Mouse (Mus musculus) layer of hippocampus, adult 11-12 months (tissue): ENCODE data around the gene Slc7a14.

Source experiments
- DNase-seq: peaks from one replicate; pipeline ENCODE4 v3.0.0; 2022; ENCODE audit warnings: low spot score

The Slc7a14 gene

GRCm38 (mm10) chr3:31260964-31261346 is 49.2 kb downstream of the Slc7a14 start:
- no peak for DNase-seq

- DNase-seq = no peak
Measured at GRCm38 (mm10) chr3:31260329-31260963, 49.7 kb downstream of the Slc7a14 start.

DNA sequence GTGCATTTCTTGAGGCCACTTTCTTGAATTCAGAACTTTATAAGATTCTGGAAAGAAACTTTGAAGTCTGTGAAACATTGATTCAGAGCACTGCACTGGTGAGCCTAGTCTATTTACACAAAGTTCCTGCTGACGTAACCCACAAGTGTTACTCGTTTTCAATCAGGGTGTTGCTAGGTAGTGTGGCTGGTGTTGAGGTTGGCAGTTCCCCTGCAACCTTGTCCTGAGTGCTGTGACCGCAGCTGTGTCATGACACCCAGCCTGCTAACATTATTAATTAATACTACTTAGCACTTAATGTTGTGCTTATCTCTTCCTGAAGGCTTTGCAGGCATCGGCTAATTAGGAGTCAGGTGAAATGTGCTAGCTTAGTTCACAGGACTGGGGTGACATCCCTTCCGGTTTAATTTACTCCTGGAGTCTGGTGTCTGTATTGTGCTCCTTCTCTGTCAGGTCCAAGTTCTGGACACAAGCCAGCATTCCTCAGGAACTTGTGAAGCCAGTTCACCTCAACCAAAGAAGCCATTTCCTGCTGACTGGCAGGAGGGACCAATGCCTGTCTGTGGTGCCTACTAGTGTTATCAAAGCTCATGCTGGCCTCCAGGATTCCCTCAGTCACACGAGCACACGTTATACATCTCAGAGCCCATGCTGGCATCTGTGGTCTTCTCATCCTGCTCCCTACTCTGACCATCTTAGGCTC is 50.5 kb downstream of the Slc7a14 start:
- DNase-seq = no peak

DNA sequence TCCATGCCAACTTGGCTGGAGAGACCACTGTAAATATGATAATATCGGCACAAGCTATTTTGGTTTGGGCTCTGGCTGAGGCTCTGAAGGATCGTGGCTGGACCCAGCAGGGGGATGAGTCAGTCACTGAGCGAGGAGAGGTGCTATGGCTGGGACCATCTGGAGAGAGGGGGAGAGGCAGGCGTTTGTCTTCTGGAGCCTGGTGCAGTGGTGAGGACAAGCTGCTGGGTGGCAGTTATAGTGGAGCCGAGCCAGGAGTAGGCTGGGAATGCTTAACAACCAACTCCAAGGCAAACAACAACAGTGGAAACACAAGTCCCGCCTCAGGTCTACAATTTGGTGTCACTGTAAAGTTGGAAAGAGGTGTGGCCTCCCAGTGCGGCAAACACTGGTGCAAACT is 55.8 kb downstream of the Slc7a14 start:
- peak; percentile 79 for DNase-seq

GRCm38 (mm10) chr3:31253862-31254261 is 56.3 kb downstream of the Slc7a14 start:
- DNase-seq = no peak

DNA sequence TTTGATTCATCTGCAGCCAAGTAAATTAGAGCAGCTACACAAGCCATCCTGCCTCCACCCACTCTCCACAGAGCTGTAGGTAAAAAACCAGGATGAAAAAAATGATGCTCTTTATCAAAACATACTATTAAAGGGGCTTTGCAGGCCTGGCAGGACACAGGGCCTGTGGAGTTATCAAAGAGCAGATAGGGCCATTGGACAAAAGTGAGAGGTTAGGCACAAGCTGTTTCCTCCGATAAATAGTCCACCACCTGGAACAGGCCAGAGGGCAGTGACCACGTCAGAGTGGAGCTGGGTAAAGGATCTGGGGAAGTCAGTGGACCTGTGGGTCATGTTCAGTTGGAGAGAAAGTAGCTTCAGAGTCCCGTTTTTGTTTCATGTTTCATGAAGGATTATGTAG is 57.6 kb downstream of the Slc7a14 start:
- DNase-seq = no peak

- no peak for DNase-seq
Measured at GRCm38 (mm10) chr3:31243478-31243877, 66.7 kb downstream of the Slc7a14 start.

DNA sequence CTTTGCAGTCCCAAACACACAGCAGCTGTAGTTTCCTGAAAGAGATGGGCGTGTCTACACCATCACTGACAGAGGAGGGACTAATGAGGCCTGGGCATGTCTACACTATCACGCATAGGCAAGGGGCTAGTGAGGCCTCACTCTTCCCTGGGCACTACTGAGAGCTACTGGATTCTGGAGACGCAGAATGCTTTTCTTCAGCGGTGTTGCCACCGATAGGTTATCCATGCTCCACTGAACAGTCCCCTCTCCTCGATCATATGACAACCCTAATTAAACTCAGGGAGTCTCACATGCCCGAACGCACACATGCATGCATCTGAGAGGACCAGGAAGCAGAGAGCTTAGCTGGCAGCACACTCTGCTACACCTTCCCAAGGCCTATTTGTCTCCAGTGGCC is 69.3 kb downstream of the Slc7a14 start:
- no peak for DNase-seq

- DNase-seq = no peak
Measured at GRCm38 (mm10) chr3:31239645-31240044, 70.5 kb downstream of the Slc7a14 start.

DNA sequence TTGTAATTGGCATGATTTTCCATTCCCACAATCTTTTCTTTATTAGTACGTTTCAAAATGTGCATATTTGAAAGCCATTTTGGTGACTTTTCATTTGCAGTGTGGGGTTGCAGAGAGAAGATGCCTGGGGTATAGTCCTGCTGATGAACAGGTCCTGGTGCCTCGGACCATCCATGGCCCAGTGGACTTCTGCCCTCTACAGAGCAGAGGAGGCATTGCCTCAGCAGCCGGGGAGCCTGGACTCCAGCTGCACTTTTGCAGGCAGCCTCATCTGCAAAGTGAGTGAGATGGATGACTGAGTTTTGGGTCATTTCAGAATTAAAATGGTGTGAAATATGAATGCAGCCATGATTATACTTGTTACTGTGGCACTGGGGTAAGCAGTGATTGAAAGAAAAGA is 72.2 kb downstream of the Slc7a14 start:
- DNase-seq = peak; percentile 65

DNA sequence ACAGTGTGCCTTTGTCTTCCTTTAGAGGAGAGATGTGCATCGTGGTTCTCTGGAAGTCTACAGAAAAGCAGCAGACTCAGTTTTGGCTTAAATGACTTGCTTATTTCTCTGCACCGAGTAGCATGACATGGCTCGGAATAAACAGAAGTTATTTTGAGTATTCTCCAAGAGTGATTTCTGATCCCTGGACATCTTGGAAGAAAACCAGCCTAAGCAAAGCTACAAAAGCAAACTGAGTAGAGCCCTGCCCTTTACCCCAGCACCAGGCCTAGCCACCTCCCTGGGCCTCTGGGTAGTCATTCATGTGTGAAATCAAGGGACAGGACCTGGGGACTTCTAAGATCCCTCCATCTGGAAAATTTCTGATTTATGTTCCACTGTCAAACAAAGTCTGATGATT is 74.0 kb downstream of the Slc7a14 start:
- DNase-seq = no peak

DNA sequence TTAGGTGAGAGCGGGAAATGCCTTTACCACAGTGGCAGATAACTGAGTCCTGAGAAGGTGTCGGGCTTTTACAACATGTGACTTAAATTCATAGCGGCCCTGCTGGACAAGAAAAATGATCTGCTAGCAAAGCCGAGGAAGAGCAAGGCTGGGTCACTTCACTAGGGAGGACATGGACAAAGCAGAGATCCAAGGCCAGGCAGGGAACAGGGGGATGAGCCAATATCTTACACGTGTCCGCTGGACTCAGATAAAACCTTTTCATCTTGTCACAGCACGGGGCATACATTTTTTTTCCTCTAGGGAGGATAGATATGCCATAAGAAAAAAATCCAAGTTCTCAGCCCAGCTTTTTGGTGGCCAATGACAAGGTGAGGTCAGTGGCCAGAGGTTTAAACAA is 75.8 kb downstream of the Slc7a14 start:
- DNase-seq = no peak

DNA sequence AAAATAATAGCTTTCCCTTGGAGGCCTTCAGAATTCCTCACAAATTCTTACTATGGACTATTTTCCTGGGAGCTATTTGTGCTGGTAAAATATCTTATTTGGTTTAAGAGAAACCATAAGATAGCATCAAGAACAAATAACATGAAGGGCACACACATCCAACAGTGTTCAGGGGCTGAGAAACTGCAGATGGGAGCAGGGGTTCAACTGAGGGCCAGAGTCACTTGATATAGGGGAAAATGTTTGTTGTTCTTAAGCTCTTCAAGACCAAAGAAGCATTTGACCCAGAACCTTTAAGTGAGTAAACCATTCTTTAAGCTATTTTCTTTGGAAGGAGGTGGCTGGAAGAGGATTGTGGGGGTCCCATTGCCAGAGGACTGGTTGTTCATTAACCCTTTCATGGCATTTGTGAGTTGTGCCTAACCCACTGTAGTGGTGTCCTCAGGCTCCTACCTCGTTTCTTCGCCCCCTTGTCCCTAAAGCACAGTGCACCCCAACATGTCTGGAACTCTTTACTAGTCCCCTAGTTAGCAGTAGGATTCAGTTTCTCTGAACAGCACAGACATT is 76.3 kb downstream of the Slc7a14 start:
- DNase-seq = no peak

DNA sequence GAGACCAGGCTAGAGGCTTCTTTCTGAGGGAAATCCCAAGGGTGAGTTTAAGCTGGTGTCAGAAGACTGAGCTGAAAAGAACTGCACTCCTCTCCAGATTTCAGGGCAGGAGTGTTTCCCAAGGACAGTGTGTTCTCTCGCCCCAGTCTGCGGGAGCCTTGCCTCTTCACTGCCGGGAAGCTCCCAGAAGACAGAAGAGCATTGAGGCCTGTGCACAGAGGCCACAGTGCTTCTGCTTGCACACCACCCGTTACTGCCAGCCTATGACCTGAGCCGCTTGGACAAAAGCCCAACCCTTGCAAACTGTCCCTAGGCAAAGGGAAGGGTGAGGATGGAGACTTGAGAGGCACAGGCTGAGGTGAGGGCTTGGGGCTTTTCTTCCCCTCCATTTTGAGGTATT is 80.9 kb downstream of the Slc7a14 start:
- DNase-seq = peak; percentile 53

GRCm38 (mm10) chr3:31228487-31228886 is 81.7 kb downstream of the Slc7a14 start:
- DNase-seq = no peak

DNA sequence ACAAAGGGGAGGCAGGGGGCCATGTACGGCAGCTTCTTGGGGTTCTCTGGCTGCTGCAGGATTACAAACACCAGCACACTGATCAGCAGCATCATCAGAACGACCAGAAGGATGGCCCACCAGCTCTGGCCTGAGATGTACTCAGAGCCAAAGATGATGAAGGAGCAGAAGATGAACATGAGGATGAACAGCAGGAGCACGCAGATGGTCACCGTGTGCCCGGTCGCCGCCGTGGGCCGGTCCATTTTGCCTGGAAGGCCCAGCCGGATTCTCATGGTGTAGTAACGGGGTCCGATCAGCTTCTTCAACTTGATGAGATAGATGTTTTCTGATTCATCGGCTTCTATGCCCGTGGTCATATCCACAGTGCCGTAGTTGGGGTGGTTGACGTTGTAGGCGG is 86.6 kb downstream of the Slc7a14 start:
- DNase-seq = no peak

GRCm38 (mm10) chr3:31220040-31220439 is 90.1 kb downstream of the Slc7a14 start:
- no peak for DNase-seq

GRCm38 (mm10) chr3:31219483-31219882 is 90.7 kb downstream of the Slc7a14 start:
- no peak for DNase-seq

GRCm38 (mm10) chr3:31217523-31217922 is 92.7 kb downstream of the Slc7a14 start:
- no peak for DNase-seq

- peak; percentile 49 for DNase-seq
Measured at GRCm38 (mm10) chr3:31213802-31214201, 96.4 kb downstream of the Slc7a14 start.

- no peak for DNase-seq
Measured at GRCm38 (mm10) chr3:31212205-31213038, 97.8 kb downstream of the Slc7a14 start.

GRCm38 (mm10) chr3:31209001-31209400 is 101.2 kb downstream of the Slc7a14 start:
- DNase-seq = peak; percentile 63
